Mouse (Mus musculus) G1E (cell line): ENCODE measurements around the gene 1700018F24Rik. TPM values are rescaled to one million over a fixed set of nuclear protein-coding genes. Genes with fewer than 3 reads are reported as not detected.
"Not testable (repeated sequence)": the region's sequence is repeated elsewhere in the genome, so short reads cannot be mapped to it uniquely, and the experiment has no call there.

ENCODE experiments used
- ATAC-seq: 2 replicates; pipeline ENCODE4 v1.8.0; 2016; ENCODE audit warnings: mild to moderate bottlenecking; ENCODE audit not compliant: insufficient number of reproducible peaks, poor library complexity, low FRiP score, severe bottlenecking; ENCODE audit errors: extremely low read depth
- DNase-seq: peaks from one replicate; pipeline ENCODE4 v3.0.0; 2012; ENCODE audit warnings: low spot score
- H3K27me3 ChIP-seq: 2 replicates; pipeline ENCODE4 v1.6.1; 2012; ENCODE audit warnings: mild to moderate bottlenecking, low read length, inconsistent platforms; ENCODE audit not compliant: insufficient read depth
- H3K36me3 ChIP-seq: replicated peaks from 2 replicates; pipeline ENCODE3; 2012; ENCODE audit warnings: mild to moderate bottlenecking, inconsistent platforms
- H3K4me1 ChIP-seq: 2 replicates; pipeline ENCODE4 v1.6.1; 2012; ENCODE audit warnings: low read depth, low read length, inconsistent platforms, mixed read lengths; ENCODE audit not compliant: insufficient read depth
- H3K4me3 ChIP-seq: 2 replicates; pipeline ENCODE4 v1.5.1; 2012; ENCODE audit warnings: low read depth, mild to moderate bottlenecking, inconsistent platforms, low read length, moderate library complexity, mixed read lengths
- H3K9me3 ChIP-seq: replicated peaks from 2 replicates; pipeline ENCODE4 v1.6.1; 2012; ENCODE audit warnings: inconsistent platforms
- CTCF ChIP-seq: IDR thresholded peaks from 2 replicates; pipeline ENCODE4 v1.5.1; 2012; ENCODE audit warnings: low read depth, low read length, inconsistent platforms, mixed read lengths
- GATA1 ChIP-seq: IDR thresholded peaks from 2 replicates; pipeline ENCODE4 v1.6.1; 2012; ENCODE audit warnings: borderline replicate concordance, low read length, inconsistent platforms, mixed read lengths
- GATA2 ChIP-seq: IDR thresholded peaks from 2 replicates; pipeline ENCODE4 v1.6.1; 2012; ENCODE audit warnings: low read depth, low read length, inconsistent platforms, borderline replicate concordance
- POLR2AphosphoS5 ChIP-seq: IDR thresholded peaks from 2 replicates; pipeline ENCODE4 v1.6.1; 2012; ENCODE audit warnings: low read depth, low read length, inconsistent platforms; ENCODE audit not compliant: insufficient replicate concordance
- TAL1 ChIP-seq: conservative IDR thresholded peaks from 2 replicates; pipeline ENCODE4 v1.6.1; 2012; ENCODE audit warnings: low read depth, low read length, inconsistent platforms, mixed read lengths
- polyA plus RNA-seq: library from polyadenylated mRNA; stranded (reverse); fragments of >175 nt; gene quantifications from 2 replicates; pipeline ENCODE4 v1.2.3, GENCODE M21; 2012
- total RNA-seq, 2 experiments: library from RNA; stranded (forward) in 1 of 2; stranded (reverse) in 1 of 2; fragments of 200-1000 nt in 1 of 2; fragments of >200 nt in 1 of 2; fragmentation: Nextera tagmentation in 1 of 2; gene quantifications; 2 replicates each; pipeline ENCODE4 v1.2.3; 2014 to 2017

1700018F24Rik gene
- not detected in 2 replicates for total RNA-seq (2014; fragmentation: Nextera tagmentation)
- total RNA-seq (2017) = not detected in 2 replicates
- polyA plus RNA-seq = not detected in 2 replicates

DNA sequence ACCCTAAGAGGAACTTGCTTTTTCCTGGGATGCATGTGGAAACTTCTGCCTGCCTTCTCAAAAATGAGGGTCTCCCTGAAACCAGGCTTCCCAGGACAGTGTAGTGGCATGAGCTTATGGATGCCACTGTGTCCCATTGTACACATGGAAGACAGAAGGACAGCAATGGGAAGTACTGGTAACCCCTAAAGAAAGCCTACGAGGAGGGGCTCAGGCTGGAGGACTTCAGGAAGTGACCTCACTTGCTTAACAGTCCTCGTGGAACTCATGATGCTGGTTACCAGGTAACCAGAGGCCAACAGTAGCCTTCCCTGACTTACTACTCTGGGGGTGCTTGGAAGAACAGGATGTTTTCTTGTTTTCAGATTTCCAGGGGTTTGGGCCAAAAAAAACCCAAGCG lies at the start of gene 1700018F24Rik:
Gene 1700018F24Rik, plus strand, starts transcription at position 301 of the 400 bp plus-strand sequence.
- ATAC-seq, H3K36me3 ChIP-seq, H3K4me3 ChIP-seq, H3K9me3 ChIP-seq, H3K27me3 ChIP-seq, DNase-seq, H3K4me1 ChIP-seq: not testable (repeated sequence)

- H3K36me3 ChIP-seq = no peaks in the 10 kb centered on the region
- no peak overlapping the region for H3K4me3 ChIP-seq
- H3K9me3 ChIP-seq = no peaks in the 10 kb centered on the region
- H3K4me1 ChIP-seq = no peaks in the 10 kb centered on the region
- TF ChIP-seq POLR2AphosphoS5 (no peak), TAL1 (no peak), GATA1 (no peak), GATA2 (no peak), CTCF (no peak)
- peak; percentile 28; the same call in 1 of the 2 replicates for ATAC-seq
- DNase-seq = no peak
- no peaks in the 10 kb centered on the region for H3K27me3 ChIP-seq
These were observed 44.3 kb upstream of the 1700018F24Rik start for GRCm38 (mm10) chr5:144998491-144998890.

DNA sequence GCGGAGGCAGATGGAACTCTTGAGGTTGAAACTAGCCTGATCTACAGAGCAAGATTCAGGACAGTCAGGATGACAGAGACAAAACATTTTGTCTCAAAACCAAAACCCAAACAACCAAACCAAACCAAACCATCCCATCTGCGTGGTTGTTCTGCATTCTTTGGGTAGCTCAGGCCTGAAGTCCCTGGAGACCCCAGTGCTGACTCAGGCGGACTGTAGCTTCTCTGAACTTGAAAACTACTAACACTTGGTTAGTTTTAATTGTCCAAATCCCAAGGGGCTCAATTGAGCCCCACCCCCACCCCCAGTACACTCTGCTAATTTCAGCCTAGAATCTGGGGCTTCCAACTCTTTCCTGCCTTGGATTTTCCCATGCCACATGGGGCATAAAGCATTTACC lies 39.4 kb upstream of the 1700018F24Rik start:
- no peaks in the 10 kb centered on the region for H3K36me3 ChIP-seq
- H3K27me3 ChIP-seq = peaks cover 3% of the 10 kb centered on the region; the same call in 1 of the 2 replicates
- ATAC-seq (no peak), DNase-seq (no peak)
- H3K4me1 ChIP-seq = no peaks in the 10 kb centered on the region
- TF ChIP-seq POLR2AphosphoS5 (no peak), CTCF (no peak), GATA1 (no peak), TAL1 (no peak), GATA2 (no peak)
- H3K4me3 ChIP-seq = no peak overlapping the region
- no peaks in the 10 kb centered on the region for H3K9me3 ChIP-seq

- H3K27me3 ChIP-seq = peaks cover 6% of the 10 kb centered on the region; the same call in 1 of the 2 replicates
- no peaks in the 10 kb centered on the region for H3K9me3 ChIP-seq
- no peaks in the 10 kb centered on the region for H3K36me3 ChIP-seq
- H3K4me3 ChIP-seq = no peak overlapping the region
- TF ChIP-seq CTCF = no peak
- TF ChIP-seq TAL1 = no peak
- no peak for TF ChIP-seq POLR2AphosphoS5
- TF ChIP-seq GATA2 = no peak
- no peak for TF ChIP-seq GATA1
- DNase-seq = no peak
- no peak for ATAC-seq
- H3K4me1 ChIP-seq = no peaks in the 10 kb centered on the region
These were observed 38.3 kb upstream of the 1700018F24Rik start for GRCm38 (mm10) chr5:145004495-145004894.

GRCm38 (mm10) chr5:145005596-145005995 lies 37.2 kb upstream of the 1700018F24Rik start:
- no peak for ATAC-seq
- H3K27me3 ChIP-seq = peaks cover 6% of the 10 kb centered on the region; the same call in 1 of the 2 replicates
- H3K9me3 ChIP-seq = no peaks in the 10 kb centered on the region
- no peak for TF ChIP-seq CTCF
- TF ChIP-seq POLR2AphosphoS5 = no peak
- TF ChIP-seq GATA2 = no peak
- TF ChIP-seq GATA1 = no peak
- no peak for TF ChIP-seq TAL1
- H3K4me3 ChIP-seq = no peak overlapping the region
- DNase-seq = no peak
- H3K36me3 ChIP-seq = no peaks in the 10 kb centered on the region
- no peaks in the 10 kb centered on the region for H3K4me1 ChIP-seq

- TF ChIP-seq POLR2AphosphoS5 (no peak), GATA2 (no peak), CTCF (no peak), GATA1 (no peak), TAL1 (no peak)
- ATAC-seq (no peak), DNase-seq (no peak)
- Histone ChIP-seq H3K36me3 (no peaks in the 10 kb centered on the region), H3K4me3 (no peak overlapping the region), H3K9me3 (no peaks in the 10 kb centered on the region), H3K27me3 (peaks cover 6% of the 10 kb centered on the region; the same call in 1 of the 2 replicates), H3K4me1 (no peaks in the 10 kb centered on the region)
These were observed 33.7 kb upstream of the 1700018F24Rik start for GRCm38 (mm10) chr5:145008878-145009659.

- no peak overlapping the region for H3K4me3 ChIP-seq
- ATAC-seq (no peak), DNase-seq (no peak)
- no peaks in the 10 kb centered on the region for H3K27me3 ChIP-seq
- H3K9me3 ChIP-seq = no peaks in the 10 kb centered on the region
- H3K4me1 ChIP-seq = no peaks in the 10 kb centered on the region
- TF ChIP-seq POLR2AphosphoS5 (no peak), GATA2 (no peak), GATA1 (no peak), TAL1 (no peak), CTCF (no peak)
- no peaks in the 10 kb centered on the region for H3K36me3 ChIP-seq
These were observed 28.5 kb upstream of the 1700018F24Rik start for GRCm38 (mm10) chr5:145014278-145014677.

DNA sequence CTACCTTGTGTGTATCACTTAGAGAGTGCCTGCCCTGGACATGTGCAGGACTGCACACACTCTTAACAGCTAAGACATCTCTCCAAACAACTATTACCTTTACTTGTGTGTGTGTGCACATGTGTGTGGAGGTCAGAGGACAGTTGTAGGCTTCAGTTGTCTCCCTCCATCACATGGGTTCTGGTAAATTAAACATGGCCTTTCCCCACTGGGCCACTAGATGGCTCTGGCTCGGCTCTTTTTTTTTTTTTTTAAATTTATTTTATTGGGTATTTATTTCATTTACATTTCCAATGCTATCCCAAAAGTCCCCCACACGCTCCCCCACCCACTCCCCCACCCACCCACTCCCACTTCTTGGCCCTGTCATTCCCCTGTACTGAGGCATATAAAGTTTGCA lies 26.0 kb upstream of the 1700018F24Rik start:
- not testable (repeated sequence) for H3K36me3 ChIP-seq, H3K4me3 ChIP-seq, DNase-seq, H3K27me3 ChIP-seq, H3K4me1 ChIP-seq, ATAC-seq, H3K9me3 ChIP-seq

GRCm38 (mm10) chr5:145020254-145020653 lies 22.5 kb upstream of the 1700018F24Rik start:
- DNase-seq, H3K4me3 ChIP-seq, H3K9me3 ChIP-seq, H3K4me1 ChIP-seq, H3K36me3 ChIP-seq, H3K27me3 ChIP-seq, ATAC-seq: not testable (repeated sequence)

DNA sequence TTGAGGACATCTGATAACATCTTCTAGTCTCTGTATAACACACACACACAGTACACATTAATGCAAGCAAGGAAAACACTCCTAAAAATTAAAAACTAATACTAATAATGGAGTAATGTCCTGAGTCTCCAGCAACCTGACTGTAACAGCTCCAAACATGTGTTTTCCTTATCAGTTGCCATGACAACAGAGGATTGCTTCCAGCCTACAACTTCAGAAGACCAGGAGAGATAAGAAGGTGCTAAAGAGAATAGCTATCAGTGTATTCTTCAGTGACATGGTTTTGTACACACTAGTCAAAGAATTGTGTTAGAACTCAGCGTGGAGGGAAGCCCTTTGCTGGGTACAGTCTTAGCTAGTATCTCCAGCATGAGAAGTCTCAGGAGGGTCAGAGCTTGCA lies 22.1 kb upstream of the 1700018F24Rik start:
- DNase-seq, H3K4me1 ChIP-seq, ATAC-seq, H3K36me3 ChIP-seq, H3K27me3 ChIP-seq, H3K4me3 ChIP-seq, H3K9me3 ChIP-seq: not testable (repeated sequence)
